Mouse (Mus musculus) T-helper 17 cell (primary cell): ENCODE data around the gene Camk2d.

Experiments
- in situ Hi-C, 2 experiments: fragments of 300-600 bp; cut with MboI, MseI; formaldehyde crosslinking; loops; 1 replicate in 1 of 2; 2 replicates in 1 of 2; pipeline ENCODE4 v1.15.1; 2025; ENCODE audit warnings: high pct_unique_total_duplicates in 2 of 2

Gene Camk2d

DNA sequence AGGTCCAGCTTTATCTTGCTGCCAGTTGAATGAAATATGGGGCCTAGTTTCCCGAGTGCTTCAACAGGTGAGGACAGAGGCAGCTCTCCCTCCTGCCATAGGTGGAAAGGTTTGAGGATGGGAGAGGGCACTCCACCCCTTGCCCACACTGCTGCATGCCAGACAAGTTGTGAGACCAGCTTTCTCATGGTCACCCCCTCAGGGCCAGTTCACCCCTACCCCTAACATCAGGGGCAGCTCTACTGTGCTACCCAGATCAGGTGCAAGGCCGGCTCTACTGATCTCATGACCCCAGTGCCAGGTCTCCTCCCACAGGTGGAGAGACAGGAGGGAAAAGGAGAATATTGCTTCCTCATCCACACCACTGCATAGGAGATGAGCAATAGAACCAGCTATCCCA lies 136.2 kb downstream of the Camk2d start:
- in situ Hi-C loops, result no loop called here

DNA sequence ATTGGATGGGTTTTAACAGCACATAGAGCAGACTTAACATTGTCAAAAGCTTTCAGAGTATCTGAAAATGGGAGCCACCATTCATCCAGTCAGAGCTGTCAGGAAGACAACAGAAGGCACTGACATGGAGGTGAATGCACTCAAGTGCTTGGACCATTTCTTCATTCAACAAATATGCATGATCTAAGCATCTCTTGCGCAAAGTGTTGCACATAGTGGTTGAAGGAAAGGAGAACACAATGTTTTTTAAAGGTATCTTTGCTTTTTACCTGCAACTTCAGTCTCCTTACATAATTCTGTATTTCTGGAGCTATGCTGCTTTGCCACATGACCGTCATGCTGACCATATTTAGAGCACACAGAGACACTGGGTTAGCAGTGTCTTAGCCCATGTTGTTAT lies 138.4 kb downstream of the Camk2d start:
- in situ Hi-C loops, result no loop called here

DNA sequence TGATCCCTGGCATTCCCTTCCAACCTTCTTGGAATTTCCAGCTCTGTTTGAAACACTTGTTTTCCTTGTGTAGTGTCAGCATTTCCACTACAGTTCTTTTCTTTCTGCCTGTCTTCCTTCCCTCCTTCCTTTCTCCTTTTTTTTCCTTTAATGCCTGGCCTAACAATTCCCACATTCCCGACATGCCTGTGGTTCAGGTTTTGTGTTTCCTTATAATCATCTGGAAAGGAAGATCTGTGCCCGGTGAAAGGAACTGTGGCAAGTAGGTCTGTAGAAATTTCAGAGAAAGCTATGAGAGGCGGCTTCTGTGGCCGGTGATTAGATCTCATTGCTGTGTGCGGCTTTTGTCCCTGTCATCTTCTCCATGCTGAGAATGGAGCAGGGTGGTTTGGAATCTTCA lies 139.1 kb downstream of the Camk2d start:
- in situ Hi-C loops, result no loop called here

DNA sequence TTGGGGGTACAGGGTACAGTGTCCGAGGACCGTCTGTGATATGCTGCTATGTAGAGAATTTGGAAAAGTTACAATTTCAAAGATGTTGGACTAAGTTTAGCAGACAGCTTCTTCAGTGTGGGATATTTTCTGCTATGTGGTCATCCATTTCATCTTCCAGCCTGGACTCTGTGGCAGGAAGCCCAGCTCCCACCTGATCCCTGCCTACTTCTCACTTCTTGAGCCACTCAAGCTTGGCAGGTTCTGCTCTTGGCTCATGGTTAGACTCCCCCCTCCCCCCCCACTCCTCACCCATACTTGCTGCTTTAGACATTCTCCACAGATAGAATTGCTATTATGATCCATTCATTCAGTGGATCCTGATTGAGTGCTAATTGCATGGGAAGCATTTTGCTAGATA lies 141.0 kb downstream of the Camk2d start:
- in situ Hi-C loops, result no loop called here

DNA sequence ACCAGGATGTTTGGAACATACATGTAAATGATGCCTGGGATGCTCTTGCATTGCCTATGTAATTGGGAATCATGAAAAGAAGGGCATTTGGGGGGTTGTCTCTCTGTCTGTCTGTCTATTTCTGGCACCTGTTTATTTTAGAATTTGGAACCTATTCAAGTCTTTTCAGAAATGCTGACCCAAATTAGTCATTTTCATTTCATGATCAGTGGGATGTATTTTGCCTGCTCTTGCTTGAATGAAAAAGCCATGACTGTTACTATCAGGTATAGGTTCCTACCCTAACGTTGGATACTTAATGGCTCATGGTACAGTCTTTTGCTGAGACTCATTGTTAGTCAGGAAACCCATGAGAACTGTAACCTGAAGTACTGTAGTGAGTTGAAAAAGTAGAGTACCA lies 144.0 kb downstream of the Camk2d start:
- in situ Hi-C loops, result no loop called here

DNA sequence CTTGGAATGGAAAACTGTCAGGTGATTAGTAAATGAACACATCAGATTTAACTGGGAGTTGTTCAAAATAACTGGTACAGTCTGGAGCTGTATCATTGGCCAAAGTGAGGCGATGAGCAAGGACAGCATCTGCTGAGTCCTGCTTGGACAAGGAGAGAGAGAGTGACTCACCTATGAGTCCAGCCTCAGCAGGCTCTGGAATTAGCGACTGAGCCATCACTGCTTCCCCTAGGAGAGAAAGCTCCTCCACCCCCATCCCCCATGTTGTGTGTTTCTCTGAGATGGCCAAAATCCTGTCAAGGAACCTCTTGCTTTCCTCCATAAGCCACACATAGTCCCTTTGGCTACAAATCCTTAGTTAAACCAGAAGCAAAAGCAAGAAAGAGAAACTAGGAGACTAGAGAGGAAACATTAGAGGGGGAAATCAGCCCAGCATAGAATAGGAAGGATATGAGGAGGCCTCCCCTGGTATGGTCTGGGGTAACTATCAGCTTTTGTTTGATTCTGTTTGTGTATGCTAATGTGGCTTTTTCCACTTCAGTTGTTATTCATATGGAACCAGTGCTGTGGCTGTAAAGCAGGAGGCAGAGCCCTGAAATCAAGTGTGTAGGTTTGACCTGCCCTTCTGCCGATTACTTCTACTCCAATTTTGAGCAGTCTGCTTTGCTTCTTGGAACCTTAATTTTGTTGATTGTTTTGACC lies 148.5 kb downstream of the Camk2d start:
- in situ Hi-C loops, result no loop called here

DNA sequence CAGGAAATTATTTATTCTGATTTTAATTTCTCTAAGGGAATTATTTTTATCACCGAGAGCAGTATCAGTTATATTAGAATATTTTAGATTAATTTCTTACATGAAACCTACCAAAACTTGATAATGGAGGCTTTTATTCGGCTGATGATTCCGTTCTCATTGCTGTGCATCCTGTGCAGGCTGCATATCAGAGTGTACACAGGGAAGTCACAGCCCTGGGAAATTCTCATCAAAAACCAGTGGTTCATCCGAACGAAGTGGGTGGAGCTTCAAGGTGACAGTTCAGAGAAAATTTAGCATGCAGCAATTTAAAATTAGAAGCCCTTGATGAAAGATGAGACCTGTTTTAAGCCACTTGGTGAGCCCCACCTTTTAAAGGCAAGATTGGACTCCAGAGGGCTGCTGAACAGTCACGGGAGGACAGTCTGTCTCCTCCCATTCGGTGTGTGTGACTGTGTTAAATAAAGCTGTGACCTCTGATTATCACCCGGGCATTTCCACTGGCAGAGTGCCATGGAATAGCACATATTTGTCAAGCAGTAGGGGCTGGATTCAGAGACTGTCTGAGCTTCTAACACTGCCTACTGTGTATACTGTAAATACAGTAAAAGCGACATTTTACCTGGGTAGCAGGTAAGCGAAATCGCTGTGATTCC lies 150.2 kb downstream of the Camk2d start:
- in situ Hi-C loops, result no loop called here

DNA sequence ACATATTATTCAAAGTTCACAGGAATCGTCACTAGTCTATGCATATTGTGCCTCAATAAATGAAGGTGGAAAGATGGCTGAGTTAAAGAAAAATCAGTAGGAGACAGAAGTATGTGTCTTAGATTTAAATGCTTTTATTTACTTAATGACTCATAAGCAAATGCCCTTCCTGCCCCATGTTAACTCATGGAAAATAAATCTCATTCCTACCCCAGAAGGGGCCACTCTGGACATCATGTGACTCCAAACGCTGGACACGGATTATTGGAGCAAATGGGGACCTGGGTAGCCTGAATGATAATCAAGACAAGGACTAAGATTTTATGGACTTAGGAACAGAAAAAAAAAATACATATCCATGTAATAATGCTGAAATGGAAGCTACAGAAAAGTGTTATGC lies 151.5 kb downstream of the Camk2d start:
- in situ Hi-C loops, result no loop called here

DNA sequence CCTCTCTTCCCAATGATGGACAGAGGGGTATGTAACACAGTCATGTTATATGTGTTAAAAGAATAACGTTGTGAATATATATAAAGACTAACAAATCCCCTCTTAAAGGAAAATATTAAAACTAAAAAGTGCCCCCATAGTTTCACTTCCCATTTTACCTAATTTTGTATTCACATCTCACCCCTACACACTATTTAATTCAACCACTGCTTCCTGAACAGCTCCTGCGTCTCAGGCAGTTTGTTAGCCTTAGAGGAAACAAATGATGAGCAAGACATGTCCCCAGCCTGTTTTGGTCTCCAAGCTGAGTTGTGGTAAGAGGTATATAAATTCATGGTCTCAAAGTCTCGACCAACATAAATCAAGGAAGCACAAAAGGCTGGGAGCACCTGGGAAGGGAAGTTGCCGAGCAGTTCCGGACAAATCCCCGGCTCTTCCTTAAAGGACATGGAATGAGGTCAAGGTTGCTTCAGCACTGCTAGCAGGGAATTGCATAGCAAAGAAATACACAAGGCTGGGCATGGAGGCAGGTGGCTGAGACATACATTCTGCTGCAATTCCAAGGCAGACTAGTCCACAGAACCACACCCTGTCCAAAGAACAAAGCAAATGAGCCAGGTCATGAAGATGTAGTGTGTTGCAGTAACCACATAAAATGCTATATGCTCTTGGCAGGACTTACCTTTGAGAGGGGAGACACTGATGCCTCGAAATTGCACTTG lies 155.4 kb downstream of the Camk2d start:
- in situ Hi-C loops, result no loop called here

DNA sequence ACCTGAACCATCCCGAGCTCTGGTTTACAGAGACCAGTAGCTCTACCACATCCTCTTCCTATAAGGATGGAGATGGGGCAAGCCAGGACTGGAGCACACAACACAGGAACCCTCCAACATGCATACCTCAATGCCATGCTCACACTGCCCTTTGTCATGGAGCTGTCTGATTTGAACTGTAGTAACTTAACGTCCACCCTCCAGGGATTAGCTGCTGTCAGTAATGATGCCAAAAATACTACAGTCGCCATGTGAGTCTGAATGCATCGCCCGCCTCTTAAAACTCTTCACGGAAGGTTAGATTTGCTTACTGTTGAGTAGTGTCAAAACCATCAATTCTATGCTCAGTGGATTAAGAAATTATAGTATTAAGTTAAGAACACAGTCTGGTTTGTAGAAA lies 156.9 kb downstream of the Camk2d start:
- in situ Hi-C loops, result no loop called here

DNA sequence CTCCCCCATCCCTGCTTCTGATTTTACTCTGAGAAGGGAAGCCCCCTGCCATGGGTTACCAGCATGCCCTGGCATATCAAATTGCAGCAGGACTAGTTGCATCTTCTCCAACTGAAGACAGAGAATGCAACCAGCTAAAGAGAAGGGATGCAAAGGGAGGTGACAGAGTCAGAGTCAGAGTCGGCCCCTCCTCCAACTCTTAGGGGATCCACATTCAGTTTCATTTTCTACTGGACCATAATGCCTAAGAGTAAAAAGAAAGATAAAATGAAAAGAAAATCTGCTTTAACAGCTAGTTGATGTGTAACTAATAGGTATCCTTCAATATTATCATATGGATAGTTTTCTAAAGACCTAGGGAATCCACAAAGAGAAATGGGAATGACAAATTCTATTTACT lies 162.3 kb downstream of the Camk2d start:
- in situ Hi-C loops, result no loop called here

DNA sequence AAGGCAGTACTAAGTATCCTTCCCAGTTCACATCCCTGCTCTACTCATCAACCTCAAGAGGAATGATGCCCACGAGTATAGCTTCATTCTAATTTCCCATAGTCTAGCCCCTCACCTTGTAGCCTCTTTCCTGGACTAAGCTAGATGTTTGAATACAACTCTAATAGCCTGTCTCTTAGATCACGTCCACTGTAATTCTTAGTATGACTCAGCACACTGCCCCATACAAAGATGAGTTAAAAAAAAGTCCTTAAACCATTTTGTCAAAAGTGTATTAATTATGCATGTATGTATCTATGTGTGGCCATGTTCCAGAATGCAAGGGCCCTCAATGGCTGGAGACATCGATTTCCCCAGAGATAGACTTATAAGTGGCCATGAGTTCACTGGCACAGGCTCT lies 164.5 kb downstream of the Camk2d start:
- in situ Hi-C loops, result no loop called here

DNA sequence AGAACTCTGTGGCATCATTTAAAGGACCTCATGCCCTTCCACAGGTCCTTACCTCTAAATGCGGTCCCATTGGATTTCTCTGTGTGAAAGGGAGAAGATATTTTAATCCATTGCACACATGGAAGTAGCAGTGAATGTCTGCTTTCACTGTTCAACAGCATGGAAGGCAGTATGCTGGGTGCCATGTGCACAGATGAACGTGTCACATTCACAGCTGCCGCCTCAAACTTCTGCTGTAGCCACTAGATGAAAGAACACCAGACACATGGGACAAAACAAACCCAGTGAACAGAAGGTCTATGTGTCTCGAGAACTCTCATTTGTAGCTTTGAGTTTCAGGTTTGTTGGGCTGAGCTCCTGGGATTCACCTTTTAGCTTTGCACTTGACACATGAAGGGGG lies 168.6 kb downstream of the Camk2d start:
- in situ Hi-C loops, result no loop called here

DNA sequence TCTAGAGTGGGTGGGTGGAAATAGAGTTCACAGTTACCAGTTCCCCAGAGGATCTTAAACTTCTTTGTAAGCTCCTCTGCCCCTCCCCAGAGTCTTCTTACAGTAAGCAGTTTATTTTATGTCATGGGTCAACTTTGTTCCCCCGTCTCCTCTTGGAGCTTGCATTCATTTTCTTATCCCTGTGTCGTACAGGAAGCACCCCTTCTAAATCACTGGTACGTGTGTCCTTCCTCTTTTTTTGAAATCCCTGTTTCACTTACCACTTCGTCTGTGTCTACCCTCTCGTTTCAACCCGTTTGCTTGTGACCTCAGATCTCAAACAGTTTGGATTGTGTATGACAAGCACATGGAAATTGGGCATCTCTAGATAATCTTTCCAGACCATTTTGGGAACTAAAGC lies 174.0 kb downstream of the Camk2d start:
- in situ Hi-C loops, result loop anchor here (5.0 kb wide), 2 partner anchors 173 to 188 kb away; partner anchors contain the start of gene Camk2d (in 1 of the 2)

DNA sequence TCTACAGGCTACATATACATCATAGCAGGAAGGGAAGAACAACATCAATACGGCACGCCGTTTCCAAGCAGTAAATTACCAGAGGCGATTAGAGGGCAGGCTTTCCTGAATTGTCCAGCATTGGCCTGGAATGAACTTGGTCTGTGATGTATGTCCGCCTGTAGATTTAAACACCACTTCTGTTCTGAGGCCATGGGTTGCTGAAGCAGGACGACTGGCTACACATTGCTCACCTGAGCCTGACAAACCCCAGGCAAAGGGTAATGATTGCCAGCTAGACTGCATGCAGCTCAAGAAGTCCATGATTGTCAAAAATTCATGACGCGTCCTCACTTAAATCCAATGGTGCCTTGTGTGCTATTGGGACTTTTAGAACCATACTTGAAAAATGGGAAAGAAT lies 174.9 kb downstream of the Camk2d start:
- in situ Hi-C loops, result loop anchor here (5.0 kb wide), 2 partner anchors 174 to 189 kb away; partner anchors contain the start of gene Camk2d (in 1 of the 2)

DNA sequence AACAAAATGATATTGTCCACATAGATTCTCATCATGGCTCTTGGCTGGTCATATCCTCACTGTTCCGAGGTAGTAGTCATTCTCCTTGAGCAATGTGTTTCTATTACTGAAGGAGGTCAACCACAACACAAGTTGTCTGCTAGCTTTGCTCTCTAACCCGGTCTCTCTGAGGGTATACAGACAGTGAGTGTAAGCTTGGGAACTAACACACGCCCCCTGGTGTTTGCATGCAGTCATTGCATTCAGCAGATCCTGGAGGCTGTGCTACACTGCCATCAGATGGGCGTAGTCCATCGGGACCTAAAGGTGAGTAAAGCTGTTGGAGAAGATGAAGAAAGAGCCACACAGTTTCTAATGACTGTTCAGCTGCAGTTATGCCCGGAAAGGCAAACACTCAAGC lies 175.4 kb downstream of the Camk2d start:
- in situ Hi-C loops, result loop anchor here (5.0 kb wide), 2 partner anchors 174 to 189 kb away; partner anchors contain the start of gene Camk2d (in 1 of the 2)

DNA sequence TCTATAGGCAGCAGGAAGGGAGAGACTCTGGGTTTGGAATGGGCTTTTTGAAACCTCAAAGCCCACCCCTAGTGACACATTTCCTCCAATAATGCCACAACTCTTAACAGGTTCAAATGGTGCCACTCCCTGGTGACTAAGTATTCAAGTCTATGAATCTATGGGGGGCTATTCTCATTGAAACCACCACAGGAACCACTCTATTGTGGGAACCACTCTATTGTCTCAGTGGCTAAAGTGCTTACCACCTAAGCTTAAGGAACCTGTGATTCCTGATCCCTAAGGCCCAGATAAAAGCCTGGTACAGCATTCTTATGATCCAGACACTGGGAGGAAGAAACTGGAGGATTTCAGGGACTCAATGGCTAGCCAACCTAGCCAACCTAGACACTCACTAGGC lies 179.9 kb downstream of the Camk2d start:
- in situ Hi-C loops, result no loop called here

DNA sequence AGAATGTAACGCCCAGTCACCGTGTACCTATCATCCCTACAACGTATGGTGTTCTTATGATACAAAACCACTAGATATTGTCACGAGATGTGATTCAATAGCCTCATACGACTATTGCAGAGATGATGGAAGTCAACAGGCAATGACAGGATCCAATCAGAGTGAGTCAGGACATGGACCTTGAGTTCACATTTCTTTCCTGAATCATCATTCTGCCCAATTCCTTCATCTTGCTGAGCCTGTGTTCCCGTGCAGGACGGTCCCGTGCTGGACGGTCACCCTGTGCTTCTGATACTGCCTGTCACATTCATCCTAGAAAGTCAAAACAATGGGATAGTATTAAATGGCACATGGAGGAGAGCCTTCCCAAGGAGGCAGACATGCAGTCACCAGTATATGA lies 181.0 kb downstream of the Camk2d start:
- in situ Hi-C loops, result no loop called here

DNA sequence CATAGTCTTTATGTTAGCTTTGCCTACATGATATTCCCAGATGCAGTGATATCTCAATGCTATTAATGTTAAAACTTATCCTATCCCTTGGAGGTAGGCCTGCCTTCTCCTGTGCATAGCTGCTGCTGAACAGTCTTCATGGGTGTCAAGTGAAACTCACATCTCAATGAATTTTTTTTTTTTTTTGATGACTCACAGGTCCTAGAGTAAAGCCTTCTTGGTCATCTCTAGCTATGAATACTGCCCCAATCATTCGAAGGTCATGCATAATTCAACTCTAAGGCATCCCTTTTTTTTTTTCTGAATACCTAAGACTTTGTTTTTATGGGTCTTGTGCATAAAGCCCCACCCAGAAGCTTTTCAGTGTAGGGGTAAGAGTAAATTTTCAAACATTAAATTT lies 181.8 kb downstream of the Camk2d start:
- in situ Hi-C loops, result no loop called here

DNA sequence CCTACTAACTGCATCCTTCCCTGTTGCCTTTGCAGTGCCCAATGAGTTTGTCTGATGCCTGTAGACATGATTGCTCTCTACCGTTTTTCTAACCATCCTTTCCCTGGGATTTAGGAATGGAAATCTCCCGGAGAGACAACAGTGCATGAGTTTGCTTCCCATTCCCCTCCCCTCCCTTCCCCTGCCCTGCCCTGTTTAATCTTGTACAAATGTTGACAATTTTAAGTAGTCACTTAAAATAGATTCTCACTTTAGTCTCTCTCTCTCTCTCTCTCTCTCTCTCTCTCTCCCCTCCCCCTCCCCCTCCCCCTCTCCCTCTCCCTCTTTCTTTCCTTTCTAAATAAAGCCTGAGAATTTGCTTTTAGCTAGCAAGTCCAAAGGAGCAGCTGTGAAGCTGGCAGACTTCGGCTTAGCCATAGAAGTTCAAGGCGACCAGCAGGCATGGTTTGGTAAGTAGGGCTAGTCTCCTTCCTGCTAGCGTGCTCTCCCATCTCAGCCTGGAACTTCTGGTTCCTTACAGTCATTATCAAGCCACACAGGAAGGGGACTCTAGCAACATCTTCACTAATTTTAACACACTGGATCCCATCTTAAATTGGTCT lies 184.0 kb downstream of the Camk2d start:
- in situ Hi-C loops, result no loop called here

DNA sequence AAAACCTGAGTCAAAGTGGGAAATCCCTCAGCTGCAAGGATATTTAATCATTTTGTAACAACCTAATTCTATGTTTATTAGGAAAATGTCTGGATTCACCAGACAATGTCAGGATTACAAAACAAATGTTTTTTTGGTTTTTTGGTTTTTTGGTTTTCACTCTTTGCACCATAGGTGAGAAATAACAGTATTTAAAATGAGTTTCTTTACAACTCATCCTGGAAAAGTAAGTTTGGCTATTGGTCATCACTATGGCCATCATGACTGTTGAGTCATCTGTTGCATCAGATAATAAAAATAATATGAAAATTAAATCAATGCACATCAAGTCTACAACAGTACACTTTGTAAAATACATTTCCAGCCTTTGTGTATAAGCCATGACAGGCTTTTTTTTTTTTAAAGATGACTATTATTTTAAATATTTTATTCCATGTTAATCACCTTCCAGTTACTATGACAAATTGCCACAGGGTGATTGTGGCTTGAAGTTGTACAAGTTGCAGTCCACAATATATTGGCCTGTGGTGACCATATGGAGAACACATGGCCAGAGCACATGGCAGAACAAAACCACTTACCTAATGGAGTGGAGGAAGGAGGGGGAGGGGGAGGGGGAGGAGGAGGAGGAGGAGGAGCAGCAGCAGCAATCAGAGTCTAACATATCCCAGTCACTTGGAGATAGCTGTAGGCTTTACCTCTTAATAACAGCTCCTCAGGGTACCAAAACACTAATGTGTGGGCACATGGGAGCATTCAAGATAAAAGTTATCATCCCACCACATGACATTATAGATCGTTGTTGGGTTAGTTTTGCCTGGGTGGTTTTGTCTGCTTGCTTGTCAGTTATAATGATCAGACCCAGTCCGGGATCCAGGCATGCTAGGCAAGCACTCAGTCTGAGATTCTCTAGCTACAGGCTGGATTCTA lies 197.2 kb downstream of the Camk2d start:
- in situ Hi-C loops, result loop anchor here in 1 of 2 experiments (10.0 kb wide), 1 partner anchor 1222 kb away; no protein-coding TSS in a partner anchor
